Mouse (Mus musculus) embryo, embryonic 9.5 days (tissue): Measurements from ENCODE around the gene Fam222a.

Source experiments
- DNase-seq: peaks from one replicate; pipeline ENCODE4 v3.0.0-alpha.2; 2017; ENCODE audit errors: extremely low spot score

The Fam222a gene

GRCm38 (mm10) chr5:114608516-114608915 is 40.7 kb downstream of the Fam222a start:
- DNase-seq: peak; percentile 85

GRCm38 (mm10) chr5:114611256-114611655 is 43.4 kb downstream of the Fam222a start:
- DNase-seq: no peak

- peak; percentile 38 for DNase-seq
These were observed 44.3 kb downstream of the Fam222a start for GRCm38 (mm10) chr5:114611968-114612608.

GRCm38 (mm10) chr5:114614863-114615262 is 47.0 kb downstream of the Fam222a start:
- DNase-seq: no peak

GRCm38 (mm10) chr5:114616336-114617061 is 48.7 kb downstream of the Fam222a start:
- no peak for DNase-seq

GRCm38 (mm10) chr5:114617809-114618208 is 50.0 kb downstream of the Fam222a start:
- DNase-seq: no peak

- DNase-seq: peak; percentile 79
These were observed 51.0 kb downstream of the Fam222a start for GRCm38 (mm10) chr5:114618851-114619250.

GRCm38 (mm10) chr5:114620305-114620704 is 52.5 kb downstream of the Fam222a start:
- DNase-seq: no peak

GRCm38 (mm10) chr5:114625590-114625989 is 57.8 kb downstream of the Fam222a start:
- DNase-seq: peak; percentile 79

- DNase-seq: no peak
These were observed 63.5 kb downstream of the Fam222a start for GRCm38 (mm10) chr5:114631336-114631735.

- DNase-seq: no peak
These were observed 68.3 kb downstream of the Fam222a start for GRCm38 (mm10) chr5:114636091-114636490.

GRCm38 (mm10) chr5:114638769-114639644 is 71.2 kb downstream of the Fam222a start:
- DNase-seq: peak; percentile 87

- DNase-seq: no peak
These were observed 71.8 kb downstream of the Fam222a start for GRCm38 (mm10) chr5:114639645-114639957.

GRCm38 (mm10) chr5:114640809-114641208 is 73.0 kb downstream of the Fam222a start:
- DNase-seq: no peak

- no peak for DNase-seq
These were observed 77.1 kb downstream of the Fam222a start for GRCm38 (mm10) chr5:114644918-114645317.

GRCm38 (mm10) chr5:114645916-114646315 is 78.1 kb downstream of the Fam222a start:
- DNase-seq: no peak

GRCm38 (mm10) chr5:114647211-114647974 is 79.6 kb downstream of the Fam222a start:
- DNase-seq: peak; percentile 71

- no peak for DNase-seq
These were observed 81.0 kb downstream of the Fam222a start for GRCm38 (mm10) chr5:114648728-114649311.

- DNase-seq: no peak
These were observed 83.2 kb downstream of the Fam222a start for GRCm38 (mm10) chr5:114651002-114651401.

GRCm38 (mm10) chr5:114651449-114651848 is 83.6 kb downstream of the Fam222a start:
- peak; percentile 38 for DNase-seq
